Mouse (Mus musculus) urinary bladder, postnatal 4 days (tissue): ENCODE results near the gene Syce2.
A peak's percentile ranks its signal among the peaks of the same experiment; 100 is the strongest.
"Not testable (repeated sequence)": the region's sequence is repeated elsewhere in the genome, so short reads cannot be mapped to it uniquely, and the experiment has no call there.

ENCODE experiments used
- DNase-seq, 2 experiments: peaks; one replicate each; pipeline ENCODE4 v3.0.0; 2021 to 2022; ENCODE audit warnings: low spot score in 2 of 2

Syce2 gene

GRCm38 (mm10) chr8:84901752-84902151 lies 29.8 kb downstream of the Syce2 start, which contains the start of gene Klf1:
Gene Klf1 (plus strand): TSS chr8:84901928.
- no peak for DNase-seq

DNA sequence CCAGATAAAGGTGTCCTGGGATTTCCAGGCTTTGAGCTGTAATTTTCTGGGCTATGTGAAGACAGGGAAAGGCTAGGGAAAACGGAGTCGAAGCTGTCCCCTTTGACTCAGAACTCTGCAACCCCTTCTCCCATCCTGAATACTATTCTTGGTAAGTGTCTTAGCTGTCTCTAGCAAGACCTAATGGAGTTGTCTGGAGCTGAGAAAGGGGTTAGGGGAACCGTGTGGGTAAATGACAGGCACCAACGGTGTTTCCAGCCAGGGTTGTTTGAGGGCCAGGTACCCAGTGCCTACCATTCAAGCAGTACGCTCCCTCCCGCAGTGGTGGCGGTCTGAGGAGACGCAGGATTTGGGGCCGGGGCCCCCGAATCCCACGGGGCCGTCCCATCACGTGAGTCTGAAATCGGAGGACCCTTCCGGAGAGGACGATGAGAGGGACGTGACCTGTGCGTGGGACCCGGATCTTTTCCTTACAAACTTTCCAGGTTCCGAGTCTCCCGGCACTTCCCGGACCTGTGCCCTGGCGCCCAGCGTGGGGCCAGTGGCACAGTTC lies 30.5 kb downstream of the Syce2 start:
- no peak for DNase-seq

DNA sequence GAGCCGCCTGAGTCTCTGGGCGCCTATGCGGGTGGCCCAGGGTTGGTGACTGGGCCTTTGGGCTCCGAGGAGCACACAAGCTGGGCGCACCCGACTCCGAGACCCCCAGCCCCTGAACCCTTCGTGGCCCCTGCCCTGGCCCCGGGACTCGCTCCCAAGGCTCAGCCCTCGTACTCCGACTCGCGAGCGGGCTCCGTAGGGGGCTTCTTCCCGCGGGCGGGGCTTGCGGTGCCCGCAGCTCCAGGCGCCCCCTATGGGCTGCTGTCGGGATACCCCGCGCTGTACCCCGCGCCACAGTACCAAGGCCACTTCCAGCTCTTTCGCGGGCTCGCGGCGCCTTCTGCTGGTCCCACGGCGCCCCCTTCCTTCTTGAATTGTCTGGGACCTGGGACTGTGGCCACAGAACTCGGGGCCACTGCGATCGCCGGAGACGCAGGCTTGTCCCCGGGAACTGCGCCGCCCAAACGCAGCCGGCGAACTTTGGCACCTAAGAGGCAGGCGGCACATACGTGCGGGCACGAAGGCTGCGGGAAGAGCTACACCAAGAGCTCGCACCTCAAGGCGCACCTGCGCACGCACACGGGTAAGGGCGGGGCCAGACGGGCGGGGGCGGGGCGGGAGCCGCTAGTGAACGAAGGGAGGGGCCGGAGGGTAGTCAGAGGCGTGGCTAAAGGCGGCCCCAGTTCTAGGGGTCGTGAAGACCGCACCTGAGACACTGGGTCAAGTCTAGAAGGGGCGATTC lies 31.2 kb downstream of the Syce2 start:
- DNase-seq, result peak; percentile 87 to 92

DNA sequence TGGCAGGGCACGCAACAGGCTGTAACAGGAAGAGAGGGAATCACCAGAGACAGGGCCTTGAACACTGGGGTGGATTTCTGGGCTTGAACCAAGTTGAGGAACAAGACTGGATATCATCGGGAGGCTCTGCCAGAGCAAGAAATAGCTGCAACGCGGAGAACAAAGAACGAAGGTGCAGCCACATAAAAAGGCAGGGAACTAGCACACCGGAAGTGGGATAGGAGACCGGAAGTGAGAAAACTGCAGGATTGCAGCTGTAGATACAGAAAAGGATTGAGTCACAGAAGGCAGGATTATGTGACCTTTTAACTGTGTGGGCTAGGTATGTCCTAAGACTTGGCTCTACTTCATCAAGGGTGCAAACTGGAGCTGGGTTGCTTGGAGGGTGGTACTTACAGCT lies 32.4 kb downstream of the Syce2 start:
- no peak for DNase-seq

DNA sequence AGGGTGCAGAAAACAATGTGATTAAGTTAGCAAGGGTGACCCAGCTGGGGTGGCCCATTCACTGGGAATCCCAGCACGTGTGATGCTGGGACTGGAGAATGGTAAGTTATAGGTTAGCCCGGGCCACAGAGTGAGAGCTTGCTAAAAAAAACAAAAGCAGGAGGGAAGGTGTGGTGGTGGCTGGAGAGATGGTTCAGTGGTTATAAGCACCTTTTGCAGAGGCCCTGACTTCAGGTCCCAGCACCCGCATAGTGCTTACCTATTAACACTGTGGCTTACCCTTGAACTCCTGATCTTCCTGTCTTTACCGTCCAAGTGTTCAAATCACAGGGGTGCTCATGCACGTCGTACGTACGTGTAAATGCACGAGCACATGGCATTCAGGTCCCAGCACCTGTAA lies 35.1 kb downstream of the Syce2 start:
- no peak for DNase-seq

GRCm38 (mm10) chr8:84907493-84907892 lies 35.6 kb downstream of the Syce2 start:
- DNase-seq, result no peak

GRCm38 (mm10) chr8:84907979-84908378 lies 36.1 kb downstream of the Syce2 start:
- not testable (repeated sequence) for DNase-seq

DNA sequence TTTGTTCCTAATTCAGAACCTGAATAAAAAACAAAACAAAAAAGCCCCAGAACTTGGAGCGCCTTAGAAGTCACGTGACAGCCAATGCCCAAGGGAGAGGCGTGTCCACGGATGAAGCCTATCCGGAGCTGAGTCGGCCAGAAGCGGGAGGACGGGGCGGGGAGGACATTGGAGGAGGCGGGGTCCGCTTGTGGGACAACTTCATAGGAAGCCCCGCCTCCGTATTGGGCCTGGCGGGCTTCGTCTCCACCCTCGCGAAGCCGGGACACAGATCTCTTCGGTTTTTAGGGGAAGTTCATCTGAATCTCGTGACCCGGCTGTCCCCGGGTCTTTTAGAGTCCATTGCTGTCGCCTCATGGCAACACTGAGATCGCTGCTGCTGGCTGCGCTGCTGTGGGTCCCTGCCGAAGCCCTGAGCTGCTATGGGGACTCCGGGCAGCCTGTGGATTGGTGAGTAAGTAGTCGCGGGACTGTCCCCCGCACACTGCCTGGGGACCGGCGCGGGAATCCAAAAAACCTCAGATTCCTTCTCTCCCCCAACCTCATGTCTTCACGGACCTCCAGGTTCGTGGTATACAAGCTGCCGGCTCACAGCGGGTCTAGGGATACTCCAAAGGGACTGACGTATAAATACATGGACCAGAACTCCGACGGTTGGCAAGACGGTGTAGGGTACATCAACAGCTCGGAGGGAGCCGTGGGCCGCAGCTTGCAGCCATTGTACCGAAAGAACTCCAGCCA lies 36.7 kb downstream of the Syce2 start, which contains the start of gene Dnase2a:
Gene Dnase2a, plus strand, starts transcription at position 140 of the 741 bp plus-strand sequence.
- peak; percentile 93 to 96 for DNase-seq

GRCm38 (mm10) chr8:84909162-84909767 lies 37.4 kb downstream of the Syce2 start:
- DNase-seq, result no peak

DNA sequence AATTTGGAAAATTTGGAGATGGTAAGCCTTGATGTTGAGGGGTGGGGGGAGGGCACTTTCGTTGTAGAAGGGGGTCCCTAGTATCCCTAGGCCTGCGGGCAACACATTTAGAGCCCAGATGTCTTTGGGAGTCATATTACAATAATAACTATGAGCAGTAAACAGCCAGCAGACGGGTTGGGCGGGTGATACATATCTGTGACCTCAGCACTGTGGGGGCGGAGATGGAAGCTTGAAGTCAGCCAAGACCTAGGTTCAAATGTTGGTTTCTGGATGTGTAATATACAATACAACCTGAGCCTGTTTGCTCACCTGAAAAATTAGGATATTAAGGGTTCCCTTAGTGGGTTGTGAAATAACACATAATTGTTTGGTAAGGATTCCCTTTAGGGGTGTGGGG lies 38.0 kb downstream of the Syce2 start:
- DNase-seq, result no peak

- DNase-seq, result no peak
Measured at GRCm38 (mm10) chr8:84910551-84910950, 38.6 kb downstream of the Syce2 start.

GRCm38 (mm10) chr8:84911854-84912253 lies 39.9 kb downstream of the Syce2 start:
- DNase-seq, result no peak

- no peak for DNase-seq
Measured at GRCm38 (mm10) chr8:84912391-84912790, 40.5 kb downstream of the Syce2 start.

DNA sequence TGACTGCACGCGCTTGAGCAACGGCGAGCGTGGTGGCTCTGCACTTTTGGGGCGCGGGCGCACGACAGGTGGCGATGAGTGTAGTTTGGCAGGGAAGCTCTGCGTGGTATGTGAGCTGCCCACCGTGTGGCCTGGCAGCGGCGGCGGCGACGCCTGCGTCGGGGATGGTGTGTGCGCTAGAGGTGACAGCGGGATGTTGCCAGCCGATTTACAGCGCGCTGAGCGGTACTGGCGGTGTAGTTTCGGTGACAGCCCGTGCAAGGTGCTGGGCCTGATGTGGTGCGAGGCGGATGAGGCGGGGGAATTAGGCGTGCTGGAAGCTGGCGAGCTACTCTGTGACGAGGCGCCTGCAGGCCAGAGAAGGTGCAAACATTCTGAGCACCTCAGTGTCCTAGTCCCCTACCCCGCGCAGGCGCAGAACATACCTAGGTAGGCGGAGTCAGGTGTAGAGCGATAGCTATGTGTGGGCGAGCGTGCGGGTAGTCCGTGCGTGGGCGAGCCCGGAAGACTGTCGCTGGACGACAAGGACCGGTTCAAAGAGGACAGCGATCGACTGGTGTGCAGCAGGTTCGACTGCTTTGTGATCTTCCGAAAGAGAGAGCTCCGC lies 41.1 kb downstream of the Syce2 start:
- peak in 1 of 2 experiments; percentile 64 for DNase-seq

DNA sequence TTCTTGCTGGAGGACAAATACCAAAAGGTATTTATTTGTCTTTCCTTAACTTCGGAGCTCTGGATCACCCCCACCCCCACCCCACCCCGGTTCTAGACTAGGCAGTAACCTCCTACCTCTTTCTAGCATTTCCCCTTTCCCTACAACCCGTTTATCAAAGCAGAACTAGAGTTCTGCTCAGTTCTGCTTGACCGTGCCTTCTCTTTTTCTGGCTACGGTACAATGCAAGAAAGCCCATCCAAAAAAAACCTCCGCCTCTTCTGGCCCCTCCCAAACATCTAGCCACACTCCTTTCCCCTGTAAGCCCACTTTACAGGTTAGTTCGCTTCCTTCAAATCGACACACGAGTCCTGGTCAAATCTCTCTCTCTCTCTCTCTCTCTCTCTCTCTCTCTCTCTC lies 41.6 kb downstream of the Syce2 start:
- DNase-seq, result no peak

DNA sequence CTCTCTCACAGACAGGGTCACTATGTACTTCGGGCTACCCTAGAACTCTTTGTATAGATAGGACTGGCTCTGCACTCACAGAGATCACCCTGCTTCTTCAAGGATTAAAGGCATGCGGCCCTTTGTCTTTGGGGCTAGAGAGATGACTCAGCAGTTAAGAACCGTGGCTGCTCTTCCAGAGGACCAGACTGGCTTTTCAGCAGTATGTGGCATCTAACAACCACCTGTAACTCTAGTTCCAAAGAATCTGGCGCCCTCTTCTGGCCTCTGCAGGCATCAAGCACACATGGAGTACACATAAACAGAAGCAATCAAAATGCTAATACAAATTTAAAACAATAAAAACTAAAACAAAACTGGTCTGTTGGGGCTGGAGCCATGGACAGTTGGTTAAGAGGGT lies 42.0 kb downstream of the Syce2 start:
- DNase-seq, result no peak

DNA sequence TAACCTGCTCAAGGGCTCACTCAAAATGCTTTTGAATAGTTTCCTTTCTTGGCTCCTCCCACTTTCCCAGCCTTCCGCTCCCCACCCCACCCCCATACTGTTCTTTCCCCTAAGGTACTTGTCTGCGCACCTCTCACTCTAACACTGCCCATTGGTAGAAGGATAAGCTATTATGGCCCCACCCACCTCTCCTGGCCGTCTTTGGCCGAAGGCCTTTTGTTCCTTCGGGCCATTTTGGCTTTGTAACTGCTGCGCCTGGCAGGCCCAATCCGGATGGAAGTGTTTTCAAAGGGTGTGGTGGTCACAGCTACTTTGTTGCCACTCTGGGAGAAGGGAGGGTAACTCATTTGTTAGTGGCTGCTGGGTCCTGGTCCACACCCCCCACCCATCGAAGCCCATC lies 43.4 kb downstream of the Syce2 start:
- no peak for DNase-seq

DNA sequence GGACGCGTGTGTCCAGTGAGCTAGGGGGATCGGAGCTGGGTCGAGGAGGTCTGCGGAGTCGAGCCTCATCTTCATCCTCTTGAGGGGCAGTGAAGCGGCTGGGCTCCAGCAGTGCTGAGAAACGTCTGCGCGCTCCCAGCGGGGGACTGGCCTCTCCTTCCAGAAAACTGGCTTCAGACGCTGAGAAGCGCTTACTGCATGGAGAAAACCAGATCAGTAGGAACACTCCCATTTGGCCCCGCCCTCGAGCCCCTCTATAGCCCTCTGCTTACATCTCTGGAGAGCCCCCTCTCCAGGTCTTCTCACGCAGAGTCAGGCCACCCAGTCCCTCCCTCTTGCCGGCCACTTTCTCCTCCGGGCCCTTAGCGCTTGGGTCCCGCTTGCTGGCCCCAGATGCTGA lies 45.9 kb downstream of the Syce2 start:
- DNase-seq, result no peak

DNA sequence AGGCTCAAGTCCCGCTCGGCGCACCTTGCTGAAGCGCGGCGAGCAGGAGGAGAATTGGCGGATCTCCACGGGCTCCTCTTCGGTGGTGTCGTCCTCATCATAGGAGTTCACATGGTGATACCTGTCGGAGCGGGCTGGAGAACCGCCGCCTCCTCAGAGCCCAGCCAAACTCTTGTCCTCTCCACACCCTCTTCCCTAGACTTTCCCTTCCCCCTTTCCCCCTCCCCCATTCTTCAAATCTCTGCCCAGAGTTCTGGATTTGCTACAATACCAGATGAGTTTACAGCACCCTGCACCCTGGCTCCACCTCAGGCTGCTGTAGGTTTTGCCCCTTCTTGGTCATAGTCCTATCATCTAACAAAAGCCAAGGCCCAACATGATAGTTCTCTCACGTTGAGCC lies 46.7 kb downstream of the Syce2 start:
- no peak for DNase-seq

GRCm38 (mm10) chr8:84921596-84921995 lies 49.7 kb downstream of the Syce2 start:
- no peak for DNase-seq

GRCm38 (mm10) chr8:84925557-84925956 lies 53.6 kb downstream of the Syce2 start:
- DNase-seq, result no peak

DNA sequence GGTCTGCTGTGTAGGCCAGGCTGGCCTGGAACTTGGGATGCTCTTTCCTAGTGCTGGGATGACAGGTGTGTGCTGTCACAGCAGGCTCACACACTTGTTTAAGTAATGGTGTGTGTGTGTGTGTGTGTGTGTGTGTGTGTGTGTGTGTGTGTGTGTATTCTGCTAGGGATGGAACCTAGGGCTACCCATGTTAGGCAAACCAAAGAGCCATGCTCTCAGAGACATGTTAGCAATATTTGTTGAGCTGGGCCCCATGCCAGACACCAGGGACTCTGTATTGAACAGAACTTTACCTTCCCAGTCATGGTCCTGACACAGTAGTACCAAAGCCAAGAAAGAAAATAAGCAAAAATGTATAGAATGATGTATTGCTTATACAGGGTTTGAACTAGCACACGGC lies 55.6 kb downstream of the Syce2 start:
- DNase-seq, result no peak
